Mouse (Mus musculus): ENCODE data around the gene Adam33. TPM values are rescaled to one million over a fixed set of nuclear protein-coding genes. Genes with fewer than 3 reads are reported as not detected.

Adam33 gene
- total RNA-seq, 2 experiments from 2014 or later, result 2.2 to 4.8 TPM

DNA sequence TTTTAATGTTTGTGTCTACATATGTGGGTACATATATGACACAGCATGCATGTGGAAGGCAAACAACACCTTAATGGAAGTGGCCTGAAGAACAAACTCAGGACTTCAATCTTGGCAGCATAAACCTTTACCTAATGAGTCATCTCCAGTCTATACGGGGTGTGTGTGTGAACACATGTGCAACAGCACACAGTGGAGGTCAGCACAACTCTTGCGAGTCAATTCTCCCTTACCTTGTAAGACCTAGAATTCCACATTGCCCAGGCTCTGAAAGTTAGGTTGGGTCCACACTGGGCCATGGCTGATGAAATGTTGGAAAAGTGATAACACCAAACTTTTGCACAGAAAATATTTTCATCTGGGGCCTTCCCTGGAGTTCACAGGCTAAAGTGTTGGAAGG lies 33.1 kb downstream of the Adam33 start:
- no peak for DNase-seq (ENCODE audit: low spot score in 2 of 2)

DNA sequence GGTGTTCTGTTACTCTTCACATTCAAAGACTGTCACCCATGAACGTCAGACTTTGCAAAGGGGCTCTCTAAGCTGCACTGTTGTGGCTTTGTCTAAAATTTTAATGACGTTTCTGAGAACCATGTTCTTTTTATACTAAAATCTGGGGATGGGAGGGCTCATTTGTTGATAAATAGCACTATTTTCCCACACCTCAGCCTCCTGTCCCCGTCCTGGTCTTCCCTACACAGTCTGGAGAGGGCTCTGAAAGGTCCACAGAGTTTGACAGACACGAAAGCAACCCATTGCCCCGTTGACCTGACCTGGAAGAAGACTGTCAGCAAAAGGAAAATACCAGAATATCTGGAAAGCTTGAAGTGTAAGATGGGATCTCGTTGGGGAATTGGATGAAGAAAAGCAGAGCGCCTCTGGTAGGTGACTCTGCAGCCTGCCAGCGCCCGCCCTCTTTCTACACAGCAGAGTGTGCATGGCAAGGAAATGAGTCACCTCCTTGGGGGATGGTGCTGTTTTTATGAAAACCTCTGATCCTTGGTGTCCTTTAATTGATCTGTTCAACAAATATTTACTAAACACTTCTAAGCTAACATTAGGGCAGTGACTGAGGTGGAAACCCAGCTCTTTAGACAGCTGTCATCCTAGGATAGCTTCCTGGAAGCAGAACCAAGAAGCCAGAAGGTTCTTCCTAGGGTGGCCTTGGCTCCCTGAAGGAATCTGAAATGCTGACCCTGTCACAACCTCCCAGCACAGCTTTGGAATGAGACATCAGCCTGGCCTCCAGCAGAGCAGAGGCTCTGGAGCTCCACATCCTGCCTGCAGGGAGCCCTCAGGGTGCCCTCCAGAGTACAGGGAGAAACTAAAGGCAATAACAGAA lies 34.3 kb downstream of the Adam33 start:
- no peak for DNase-seq (ENCODE audit: low spot score in 2 of 2)

DNA sequence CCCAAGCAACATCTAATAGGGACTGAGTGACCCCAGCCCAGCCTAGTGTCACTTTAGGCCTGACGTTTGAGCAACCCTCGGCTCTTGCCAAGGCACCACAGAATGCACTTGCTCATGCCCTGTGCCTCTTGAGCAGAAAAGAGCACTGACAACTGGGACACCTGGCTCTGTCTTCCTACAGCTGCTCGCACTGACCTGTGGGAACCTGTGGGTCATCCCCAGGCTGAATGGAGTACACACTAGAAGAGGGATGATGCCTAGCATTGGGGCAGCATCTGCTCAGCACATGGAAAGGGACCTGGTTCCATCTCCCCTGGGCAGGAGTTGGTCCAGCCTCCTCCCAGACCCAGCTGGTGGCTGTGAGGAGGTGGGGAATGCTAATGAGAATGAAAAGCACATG lies 36.7 kb downstream of the Adam33 start:
- DNase-seq (ENCODE audit: low spot score in 2 of 2), result no peak

DNA sequence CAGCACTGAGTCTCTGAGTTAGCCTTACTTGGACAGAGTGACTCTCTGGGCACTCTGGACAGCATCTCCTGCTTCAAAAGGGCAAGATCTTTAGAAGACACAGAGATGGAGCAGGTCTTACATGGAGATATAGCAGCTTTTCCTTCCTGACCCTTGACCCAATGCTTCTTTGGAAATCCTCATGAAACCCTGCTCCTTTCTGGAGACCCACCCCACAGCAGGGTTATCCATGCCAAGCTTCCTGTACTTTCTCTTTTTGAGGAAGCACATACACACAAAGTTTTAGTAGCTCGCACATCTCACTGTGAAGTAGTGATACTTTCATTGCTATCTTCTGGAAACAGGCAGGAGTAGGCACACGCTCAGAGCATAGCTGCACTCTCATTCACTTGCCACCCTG lies 38.4 kb downstream of the Adam33 start:
- DNase-seq (ENCODE audit: low spot score in 2 of 2), result no peak

DNA sequence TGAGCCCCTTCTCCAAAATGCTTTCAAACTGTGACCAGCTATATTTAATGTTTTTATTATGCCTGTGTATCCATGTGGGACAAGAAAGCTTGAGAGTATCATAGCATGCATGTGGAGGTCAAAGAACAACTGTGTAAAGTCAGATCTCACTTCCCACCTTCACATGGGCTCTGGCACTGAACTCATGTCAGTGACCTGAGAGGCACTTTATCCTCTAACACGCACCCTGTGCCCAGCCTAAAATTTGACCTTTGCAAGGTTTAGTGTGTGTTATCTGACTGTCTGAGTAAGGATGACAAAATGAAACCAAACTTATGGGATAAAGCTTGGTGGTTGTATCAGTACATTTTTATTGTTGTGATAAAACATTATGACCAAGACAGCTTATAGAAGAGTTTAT lies 53.0 kb downstream of the Adam33 start:
- DNase-seq (ENCODE audit: low spot score in 2 of 2), result no peak

DNA sequence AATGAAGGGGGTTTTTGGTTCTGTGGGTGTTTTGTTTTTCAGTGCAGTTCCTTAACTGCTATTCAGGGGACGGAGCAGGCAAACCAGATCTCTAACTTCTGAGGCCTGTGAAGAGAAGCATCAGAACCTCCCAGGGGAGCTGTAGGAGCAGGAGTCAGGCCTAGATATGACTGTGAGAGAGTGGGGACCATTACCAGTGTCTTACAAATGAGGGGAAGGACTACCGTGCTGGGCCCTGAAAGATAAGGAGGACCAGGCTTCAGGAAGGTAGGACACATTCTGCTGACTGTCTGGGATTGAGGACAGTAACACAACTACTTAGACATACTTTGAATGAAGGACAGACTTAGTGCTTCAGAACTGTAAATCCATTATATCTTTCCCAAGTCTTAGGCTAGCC lies 54.5 kb downstream of the Adam33 start:
- no peak for DNase-seq (ENCODE audit: low spot score in 2 of 2)

Small RNA genes within 50 kb of the gene (microRNA-seq; reads per million reads assigned to microRNA genes)
- gene Mir6973b (ENCODE audit: borderline number of aligned reads in 2 of 2), result 0 reads per million in 2 experiments

Other genes starting within 250 kb of the Adam33 start
- 10 to 100 TPM; 29.5 to 47.8 TPM for gene 4930402H24Rik, start 157.4 kb downstream of the Adam33 start, total RNA-seq (2021)
- gene Atrn, start 157.3 kb downstream of the Adam33 start, total RNA-seq (2021), result 10 to 100 TPM; 24.0 to 32.1 TPM
- gene Gfra4, start 20.7 kb downstream of the Adam33 start, total RNA-seq (2021), result 1 to 10 TPM; 4.8 to 6.0 TPM
- 1 to 10 TPM; 5.3 to 5.8 TPM for gene Siglec1, start 23.0 kb upstream of the Adam33 start, total RNA-seq (2021)
- gene Hspa12b, start 63.5 kb upstream of the Adam33 start, total RNA-seq (2021), result 10 to 100 TPM in 1 of 2 experiments, 1 to 10 TPM in 1; 8.4 to 11.1 TPM
- not detected for gene Gm11037, start 69.7 kb upstream of the Adam33 start, total RNA-seq (2021)
- gene 1700037H04Rik, start 96.3 kb upstream of the Adam33 start, total RNA-seq (2021), result 100 to 1,000 TPM; 103 to 273 TPM
- gene Cenpb, start 116.3 kb upstream of the Adam33 start, total RNA-seq (2021), result 10 to 100 TPM; 51.3 to 63.4 TPM
- gene Cdc25b, start 123.1 kb upstream of the Adam33 start, total RNA-seq (2021), result 1 to 10 TPM; 4.2 to 5.2 TPM
- gene Spef1, start 123.5 kb upstream of the Adam33 start, total RNA-seq (2021), result 1 to 10 TPM; 4.5 to 5.6 TPM
- gene Ap5s1, start 143.3 kb upstream of the Adam33 start, total RNA-seq (2021), result 10 to 100 TPM; 14.9 to 16.3 TPM
- 10 to 100 TPM; 42.6 to 56.7 TPM for gene Mavs, start 170.2 kb upstream of the Adam33 start, total RNA-seq (2021)
- 10 to 100 TPM; 44.6 to 57.6 TPM for gene Pank2, start 198.7 kb upstream of the Adam33 start, total RNA-seq (2021)